Mouse (Mus musculus) heart, adult 2 months (tissue): ENCODE data around the gene 1700014D04Rik. TPM values are rescaled to one million over a fixed set of nuclear protein-coding genes. Genes with fewer than 3 reads are reported as not detected.
"Not testable (repeated sequence)": the region's sequence is repeated elsewhere in the genome, so short reads cannot be mapped to it uniquely, and the experiment has no call there.

Experiments
- DNase-seq, 2 experiments: peaks; one replicate each; pipeline ENCODE4 v3.0.0; 2021
- H3K27ac ChIP-seq: fragments of 200-600 bp; 2 replicates; pipeline ENCODE4 v1.8.1; 2022
- H3K27me3 ChIP-seq: fragments of 200-500 bp; 2 replicates; pipeline ENCODE4 v1.6.1; 2012; ENCODE audit warnings: mild to moderate bottlenecking, low read length, inconsistent platforms, mixed read lengths; ENCODE audit not compliant: control insufficient read depth, insufficient read depth
- H3K36me3 ChIP-seq: fragments of 200-500 bp; 2 replicates; pipeline ENCODE4 v1.6.1; 2012; ENCODE audit warnings: low read length, inconsistent platforms; ENCODE audit not compliant: control insufficient read depth, insufficient read depth
- H3K4me1 ChIP-seq: fragments of 200-500 bp; 2 replicates; pipeline ENCODE4 v1.6.1; 2011; ENCODE audit warnings: low read length; ENCODE audit not compliant: control insufficient read depth, insufficient read depth
- H3K4me3 ChIP-seq: fragments of 200-600 bp; 2 replicates; pipeline ENCODE4 v1.8.1; 2022
- H3K79me2 ChIP-seq: fragments of 200-500 bp; replicated peaks from 2 replicates; pipeline ENCODE4 v1.6.1; 2012; ENCODE audit warnings: mild to moderate bottlenecking, inconsistent platforms, low read length, moderate library complexity, mixed read lengths; ENCODE audit not compliant: control insufficient read depth, insufficient read depth
- H3K9ac ChIP-seq: fragments of 200-500 bp; 2 replicates; pipeline ENCODE4 v1.6.1; 2012; ENCODE audit warnings: low read depth, mild to moderate bottlenecking, control low read depth, inconsistent platforms, low read length, mixed read lengths
- CTCF ChIP-seq: fragments of 200-600 bp; IDR thresholded peaks from 2 replicates; pipeline ENCODE4 v1.8.1; 2022; ENCODE audit warnings: antibody characterized with exemption, mild to moderate bottlenecking, moderate library complexity
- EP300 ChIP-seq: fragments of 200-500 bp; IDR thresholded peaks from 2 replicates; pipeline ENCODE4 v1.6.1; 2011; ENCODE audit warnings: low read depth, low read length, control low read depth; ENCODE audit not compliant: insufficient read depth
- POLR2A ChIP-seq: fragments of 200-500 bp; IDR thresholded peaks from 2 replicates; pipeline ENCODE4 v1.6.1; 2011; ENCODE audit warnings: mild to moderate bottlenecking, low read depth, low read length, control low read depth; ENCODE audit not compliant: insufficient read depth
- WGBS: fragments of 180-500 bp; shearing (Covaris S2); methylation state at CpG from one replicate; pipeline ENCODE4 v1.1.7; 2018; 5-methylcytosine and 5-hydroxymethylcytosine counted together
- intact Hi-C: fragments of 180-260 bp; cut with DNase I; formaldehyde crosslinking; loops from one replicate; pipeline ENCODE4 v1.15.1; 2025
- polyA plus RNA-seq: library from polyadenylated mRNA; depleted of rRNA; stranded (reverse); fragments of >200 nt; gene quantifications from 2 replicates; pipeline ENCODE4 v1.2.3, GENCODE M21; 2012
- total RNA-seq, 2 experiments: library from RNA; stranded (reverse); gene quantifications; 2 replicates each; pipeline ENCODE4 v1.2.3; 2021

Gene 1700014D04Rik
- total and polyA plus RNA-seq, 3 experiments, result not detected

GRCm38 (mm10) chr13:59733936-59734335 lies 12.6 kb downstream of the 1700014D04Rik start:
- H3K27me3 ChIP-seq, result no peaks in the 10 kb centered on the region
- H3K9ac ChIP-seq, result no peak overlapping the region
- no peak for DNase-seq
- no peak for TF ChIP-seq CTCF
- no peak for TF ChIP-seq EP300
- TF ChIP-seq POLR2A, result no peak
- no peaks in the 10 kb centered on the region for H3K79me2 ChIP-seq
- 70% methylated on average over 4 of the region's 4 CpGs for WGBS
- no peak overlapping the region for H3K4me3 ChIP-seq
- no peaks in the 10 kb centered on the region for H3K4me1 ChIP-seq
- no peaks in the 10 kb centered on the region for H3K36me3 ChIP-seq
- no peak overlapping the region for H3K27ac ChIP-seq
- intact Hi-C loops, result loop anchor here (5.0 kb wide), 1 partner anchor 662 kb away; no protein-coding TSS in a partner anchor

GRCm38 (mm10) chr13:59731652-59732051 lies 14.9 kb downstream of the 1700014D04Rik start, which contains the start of gene Spata31d1d:
Gene Spata31d1d (minus strand): TSS chr13:59731752.
- no peak for DNase-seq
- TF ChIP-seq CTCF, result no peak
- no peak for TF ChIP-seq POLR2A
- no peak for TF ChIP-seq EP300
- intact Hi-C loops, result loop anchor here (5.0 kb wide), 1 partner anchor 659 kb away; no protein-coding TSS in a partner anchor
- H3K4me1 ChIP-seq, result no peaks in the 10 kb centered on the region
- H3K36me3 ChIP-seq, result no peaks in the 10 kb centered on the region
- H3K27me3 ChIP-seq, result no peaks in the 10 kb centered on the region
- no peak within 1 kb of the TSS for H3K9ac ChIP-seq
- no peaks in the 10 kb centered on the region for H3K79me2 ChIP-seq
- WGBS, result 46% methylated on average over 7 of the region's 7 CpGs
- H3K4me3 ChIP-seq, result no peak within 1 kb of the TSS
- no peak within 1 kb of the TSS for H3K27ac ChIP-seq

- WGBS, result 14% methylated on average over 7 of the region's 7 CpGs
- no peak overlapping the region for H3K4me3 ChIP-seq
- no peaks in the 10 kb centered on the region for H3K79me2 ChIP-seq
- DNase-seq, result peak; percentile 77 to 79
- intact Hi-C loops, result loop anchor here (5.0 kb wide), 4 partner anchors 81 to 1091 kb away; no protein-coding TSS in a partner anchor
- H3K27ac ChIP-seq, result no peak overlapping the region
- H3K36me3 ChIP-seq, result no peaks in the 10 kb centered on the region
- H3K9ac ChIP-seq, result no peak overlapping the region
- TF ChIP-seq CTCF (no peak; the same call in 1 of the 2 replicates), EP300 (peak; percentile 89), POLR2A (no peak)
- H3K4me1 ChIP-seq, result no peaks in the 10 kb centered on the region
- H3K27me3 ChIP-seq, result no peaks in the 10 kb centered on the region
These were observed 18.0 kb downstream of the 1700014D04Rik start for GRCm38 (mm10) chr13:59728378-59729093.

- Histone ChIP-seq H3K4me3 (no peak overlapping the region), H3K27me3 (no peaks in the 10 kb centered on the region), H3K27ac (no peak overlapping the region), H3K79me2 (no peaks in the 10 kb centered on the region), H3K9ac (peak overlapping the region; percentile 11; the same call in 1 of the 2 replicates), H3K4me1 (no peaks in the 10 kb centered on the region), H3K36me3 (no peaks in the 10 kb centered on the region)
- DNase-seq, result no peak
- intact Hi-C loops, result loop anchor here (5.0 kb wide), 4 partner anchors 79 to 1089 kb away; no protein-coding TSS in a partner anchor
- TF ChIP-seq CTCF, result no peak
- no peak for TF ChIP-seq POLR2A
- TF ChIP-seq EP300, result no peak
- 28% methylated on average over 29 of the region's 29 CpGs for WGBS
These were observed 20.2 kb downstream of the 1700014D04Rik start for GRCm38 (mm10) chr13:59726139-59726867.

GRCm38 (mm10) chr13:59722089-59722488 lies 24.5 kb downstream of the 1700014D04Rik start:
- DNase-seq, H3K27me3 ChIP-seq, H3K4me3 ChIP-seq, H3K36me3 ChIP-seq, H3K27ac ChIP-seq, H3K79me2 ChIP-seq, intact Hi-C loops, H3K4me1 ChIP-seq, H3K9ac ChIP-seq: not testable (repeated sequence)
- WGBS, result 94% methylated on average over 1 of the region's 1 CpGs

GRCm38 (mm10) chr13:59719475-59719874 lies 27.1 kb downstream of the 1700014D04Rik start:
- 87% methylated on average over 1 of the region's 1 CpGs for WGBS
- Histone ChIP-seq H3K36me3 (no peaks in the 10 kb centered on the region), H3K27me3 (no peaks in the 10 kb centered on the region), H3K9ac (no peak overlapping the region), H3K4me3 (no peak overlapping the region), H3K79me2 (no peaks in the 10 kb centered on the region), H3K4me1 (no peaks in the 10 kb centered on the region), H3K27ac (peak overlapping the region; percentile 15)
- TF ChIP-seq EP300 (no peak), POLR2A (no peak), CTCF (no peak)
- DNase-seq, result no peak
- intact Hi-C loops, result no loop called here

- DNase-seq, result peak in 1 of 2 experiments; percentile 48
- H3K36me3 ChIP-seq, H3K79me2 ChIP-seq, H3K4me3 ChIP-seq, H3K4me1 ChIP-seq, intact Hi-C loops, H3K9ac ChIP-seq, H3K27me3 ChIP-seq: not testable (repeated sequence)
- 15% methylated on average over 6 of the region's 6 CpGs for WGBS
- H3K27ac ChIP-seq, result peak overlapping the region; percentile 15
These were observed 27.6 kb downstream of the 1700014D04Rik start for GRCm38 (mm10) chr13:59718857-59719440.
